Mouse (Mus musculus) embryo, embryonic 11.5 days (tissue): ENCODE measurements around the gene Fpgs.
A peak's percentile ranks its signal among the peaks of the same experiment; 100 is the strongest.

Source experiments
- DNase-seq: peaks from one replicate; pipeline ENCODE4 v3.0.0-alpha.2; 2012; ENCODE audit warnings: low read depth, low spot score

Fpgs gene

DNA sequence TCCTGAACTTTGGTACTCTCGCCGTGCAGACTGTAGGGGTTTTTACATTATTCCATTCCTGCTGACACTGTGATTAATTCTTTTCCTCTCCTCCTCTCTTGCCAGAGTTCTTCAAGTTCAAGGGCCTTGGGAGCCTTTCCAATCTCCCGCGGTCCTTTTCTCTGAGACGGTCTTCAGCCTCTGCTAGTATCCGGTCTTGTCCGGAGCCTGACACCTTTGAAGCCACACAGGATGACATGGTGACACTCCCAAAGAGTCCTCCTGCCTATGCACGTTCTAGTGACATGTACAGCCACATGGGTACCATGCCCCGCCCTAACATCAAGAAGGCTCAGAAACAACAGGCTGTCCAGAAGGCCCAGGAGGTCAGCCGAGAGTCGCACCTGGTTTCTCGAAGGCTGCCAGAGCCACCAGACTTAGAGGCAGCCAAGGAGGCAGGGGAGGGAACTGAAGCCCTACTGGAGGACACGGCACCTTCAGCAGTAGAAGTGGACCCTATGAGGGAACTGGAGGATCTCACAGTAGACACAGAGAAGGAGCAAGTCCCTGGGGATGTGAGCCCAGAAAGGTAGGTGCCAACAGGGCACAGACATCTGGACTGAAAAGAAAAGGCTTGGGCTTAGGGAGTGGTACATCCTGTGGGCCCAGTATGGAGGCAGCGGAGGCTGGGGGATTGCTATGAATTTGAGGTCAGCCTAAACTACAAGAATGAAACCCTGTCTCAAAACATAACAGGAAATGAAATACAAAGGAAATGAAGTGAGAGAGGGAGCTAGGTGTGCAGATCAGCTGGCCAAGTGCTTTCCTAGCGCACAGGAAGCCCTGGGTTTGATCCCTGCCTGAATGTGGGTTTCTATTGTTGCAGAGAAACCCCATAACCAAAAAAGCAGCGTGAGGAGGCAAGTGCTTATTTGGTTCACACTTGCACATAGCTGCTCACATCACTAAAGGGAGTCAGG, 21.2 kb upstream of the Fpgs start:
- no peak for DNase-seq

- DNase-seq: no peak
These were observed 20.2 kb upstream of the Fpgs start for GRCm38 (mm10) chr2:32724149-32724548.

GRCm38 (mm10) chr2:32722581-32722980, 18.6 kb upstream of the Fpgs start:
- no peak for DNase-seq

DNA sequence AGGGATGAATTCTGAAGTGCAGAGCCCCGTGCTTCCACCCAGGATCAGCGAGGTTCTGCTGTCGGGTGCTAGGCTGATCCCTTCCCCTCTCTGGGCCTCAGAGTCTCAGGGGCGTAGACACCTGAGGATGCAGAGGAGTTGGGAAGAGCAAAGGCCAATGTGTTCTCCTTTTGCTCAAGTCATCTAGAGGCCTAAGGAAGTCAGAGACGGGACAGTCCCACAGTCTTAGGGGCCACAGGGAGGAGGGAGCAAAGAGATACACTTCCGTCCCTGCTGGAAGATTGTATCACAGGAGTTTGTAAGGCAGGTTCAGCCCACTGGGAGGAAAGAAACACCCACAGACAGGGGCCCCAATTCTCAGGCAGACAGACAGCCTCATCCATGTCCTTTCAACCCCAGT, 18.1 kb upstream of the Fpgs start:
- no peak for DNase-seq

DNA sequence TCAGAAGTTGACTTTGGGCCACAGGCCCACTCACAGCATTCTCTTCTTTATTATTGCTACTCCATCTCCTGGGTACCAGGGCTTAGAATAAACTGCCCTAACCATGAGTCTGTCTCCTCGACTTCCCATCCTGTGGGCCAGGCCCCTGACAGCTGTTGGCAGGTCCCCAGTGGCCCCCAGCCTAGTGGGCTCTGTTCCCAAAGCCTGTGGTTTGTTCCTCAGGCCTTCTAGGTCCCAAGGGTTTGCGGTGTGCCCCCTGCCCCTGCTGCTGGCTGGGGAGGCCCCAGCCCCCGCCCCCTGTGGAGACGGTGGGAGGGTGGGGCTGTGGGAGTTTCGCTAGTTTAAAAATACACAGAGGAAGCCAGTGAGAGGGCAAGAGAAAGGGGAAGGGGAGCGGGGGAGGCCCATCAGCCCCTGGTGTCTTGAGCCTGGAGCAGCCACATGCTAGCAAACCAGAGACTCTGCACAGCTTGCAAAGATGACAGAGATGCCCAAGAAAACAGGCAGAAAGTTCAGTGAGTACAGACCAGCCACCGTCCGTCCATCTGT, 16.8 kb upstream of the Fpgs start, which contains the start of gene Sh2d3c:
Sh2d3c (plus strand) TSS at position 375 of the 549 bp plus-strand sequence.
- DNase-seq: no peak

- no peak for DNase-seq
These were observed 16.1 kb upstream of the Fpgs start for GRCm38 (mm10) chr2:32720053-32720452.

DNA sequence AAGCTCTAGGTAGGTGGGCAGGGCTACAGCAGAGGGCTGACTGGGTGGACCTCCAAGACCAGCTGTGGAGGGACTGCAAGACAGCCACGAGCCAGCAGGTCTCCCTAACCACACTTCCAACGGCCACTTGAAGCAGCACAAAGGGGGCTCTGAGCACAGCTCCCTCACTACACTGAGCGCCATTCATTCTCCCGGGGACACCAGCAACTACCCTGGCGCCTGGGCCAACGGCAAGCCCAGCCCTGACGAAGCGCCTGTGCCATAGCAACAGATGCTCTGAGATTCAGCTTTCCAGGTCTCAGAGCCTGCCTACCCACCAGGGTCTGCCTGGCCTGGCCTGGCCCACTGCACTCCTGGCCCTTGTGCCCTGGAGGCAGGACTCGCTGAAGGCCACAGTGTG, 14.8 kb upstream of the Fpgs start:
- DNase-seq: no peak

GRCm38 (mm10) chr2:32714987-32715425, 11.1 kb upstream of the Fpgs start:
- no peak for DNase-seq

GRCm38 (mm10) chr2:32714117-32714986, 10.4 kb upstream of the Fpgs start:
- DNase-seq: no peak

- DNase-seq: peak; percentile 85
These were observed 9.2 kb upstream of the Fpgs start, which contains the start of gene Cdk9 for GRCm38 (mm10) chr2:32712934-32713817. Gene Cdk9 (minus strand): TSS chr2:32713076.

- peak; percentile 89 for DNase-seq
These were observed 8.6 kb upstream of the Fpgs start for GRCm38 (mm10) chr2:32712586-32712933.

GRCm38 (mm10) chr2:32712108-32712551, 8.2 kb upstream of the Fpgs start:
- no peak for DNase-seq

DNA sequence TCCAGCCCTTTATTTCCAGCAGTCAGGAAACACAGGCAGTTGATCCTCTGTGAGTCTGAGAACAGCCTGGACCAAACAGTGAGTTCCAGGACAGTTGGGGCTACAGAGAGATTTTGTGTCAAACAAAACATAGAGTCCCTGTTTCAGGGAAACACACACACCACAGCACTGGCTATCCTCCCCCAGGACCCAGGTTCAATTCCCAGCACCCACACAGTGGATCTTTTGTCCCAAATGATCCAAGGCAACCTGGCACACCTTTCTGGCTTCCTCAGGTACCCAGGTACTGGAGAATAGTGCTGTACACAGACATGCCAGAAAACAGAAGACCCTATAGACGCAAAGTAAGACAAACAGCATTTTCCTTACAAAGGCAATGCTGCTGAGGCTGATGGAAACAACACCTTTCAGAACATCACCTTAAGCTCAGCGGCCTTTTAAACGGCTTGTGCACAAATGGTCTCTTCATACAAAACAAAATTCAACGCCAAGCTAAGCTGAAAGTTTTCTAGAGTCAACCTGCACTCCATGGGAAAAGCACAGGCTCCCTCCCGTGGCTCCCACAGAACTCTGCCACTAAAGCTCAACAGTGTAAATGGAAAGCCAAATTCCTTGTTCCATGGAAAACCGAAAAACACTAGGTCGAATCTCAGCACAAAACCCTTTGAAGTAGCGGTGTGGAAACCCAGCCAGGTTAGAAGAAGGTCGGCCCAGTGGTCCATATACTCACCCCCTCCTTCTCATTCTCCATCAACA, 7.5 kb upstream of the Fpgs start:
- DNase-seq: no peak

DNA sequence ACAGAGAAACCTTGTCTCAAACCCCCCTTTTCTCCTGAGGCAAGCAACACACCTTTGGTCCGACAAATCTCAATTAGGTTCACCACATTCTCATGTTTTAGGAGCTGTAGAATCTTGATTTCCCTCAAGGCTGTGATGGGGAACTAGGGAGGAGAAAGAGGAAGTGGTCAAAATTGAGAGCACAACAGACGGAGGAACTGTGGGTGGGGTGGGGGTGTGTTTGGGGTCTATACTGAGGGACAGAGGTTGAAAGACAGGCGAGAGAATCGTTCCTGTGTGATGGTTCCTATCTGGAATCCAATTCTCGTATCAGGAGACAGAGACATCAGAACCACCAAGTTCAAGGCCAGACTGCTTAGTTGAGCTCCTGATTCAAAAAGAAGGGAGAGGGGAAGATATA, 6.5 kb upstream of the Fpgs start:
- DNase-seq: no peak

DNA sequence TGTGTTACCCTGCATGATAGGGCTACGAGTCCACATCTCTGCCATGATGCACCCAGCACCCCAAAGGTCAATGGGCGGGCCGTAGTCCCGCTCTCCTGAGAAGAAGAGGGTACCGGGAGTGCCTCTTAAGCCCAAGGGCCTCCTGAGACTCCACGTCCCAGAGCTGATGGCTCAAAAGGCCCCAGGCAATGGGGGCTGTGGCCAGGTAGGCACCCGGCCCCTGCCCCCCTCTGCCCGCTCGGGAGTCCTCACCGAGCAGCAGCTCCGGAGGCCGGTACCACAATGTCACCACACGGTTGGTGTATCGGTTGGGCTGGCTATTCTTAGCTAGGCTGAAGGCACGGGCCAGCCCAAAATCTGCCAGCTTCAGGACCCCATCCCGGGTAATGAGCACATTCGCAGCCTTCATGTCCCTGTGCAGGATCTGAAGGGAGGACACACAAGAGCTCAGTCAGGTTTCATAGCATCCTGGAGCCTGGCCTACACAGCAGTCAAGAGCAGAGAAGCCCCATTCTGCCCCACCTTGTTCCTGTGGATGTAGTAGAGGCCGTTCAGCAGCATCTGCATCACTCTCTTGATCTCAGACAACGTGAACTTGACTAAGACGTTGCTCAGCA, 5.7 kb upstream of the Fpgs start:
- no peak for DNase-seq

- peak; percentile 55 for DNase-seq
These were observed 4.7 kb upstream of the Fpgs start for GRCm38 (mm10) chr2:32708643-32709042.

- no peak for DNase-seq
These were observed 3.0 kb upstream of the Fpgs start for GRCm38 (mm10) chr2:32706971-32707370.

GRCm38 (mm10) chr2:32705018-32705417, 1.1 kb upstream of the Fpgs start:
- no peak for DNase-seq

- DNase-seq: no peak
These were observed 899 bp downstream of the Fpgs start for GRCm38 (mm10) chr2:32703046-32703445.
